Mouse (Mus musculus) brain, adult 2 months (tissue): Measurements from ENCODE around the gene Ugt2b34.
"Not testable (repeated sequence)": the region's sequence is repeated elsewhere in the genome, so short reads cannot be mapped to it uniquely, and the experiment has no call there.

Experiments used
- DNase-seq: peaks from one replicate; pipeline ENCODE4 v3.0.0; 2011; ENCODE audit warnings: low read depth, low spot score

Ugt2b34 gene

GRCm38 (mm10) chr5:86906758-86907157, at the start of gene Ugt2b34:
TSS of gene Ugt2b34 (minus strand) at chr5:86906937.
- no peak for DNase-seq

- DNase-seq: no peak
Observed at GRCm38 (mm10) chr5:86942111-86942510, 35.4 kb upstream of the Ugt2b34 start.

DNA sequence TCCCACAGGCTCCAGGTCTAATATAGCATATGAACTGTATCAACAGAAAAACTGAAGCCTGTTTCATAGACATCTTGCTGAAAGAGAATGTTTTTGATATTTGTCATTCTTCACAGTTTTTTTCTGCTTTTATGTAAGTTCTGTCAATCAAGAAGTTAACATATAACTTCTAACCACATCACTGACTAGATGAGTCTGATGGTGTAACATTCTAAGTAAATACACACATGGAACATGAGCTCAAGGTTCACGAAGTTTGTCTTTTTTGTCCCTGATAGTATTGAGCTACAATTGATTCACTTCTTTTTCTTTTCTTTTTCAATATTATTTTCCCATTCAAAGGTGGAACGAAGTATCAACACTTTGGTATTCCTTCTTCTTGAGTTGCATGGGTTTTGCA, 19.7 kb upstream of the Ugt2b34 start, which contains the start of gene Ugt2b1:
Gene Ugt2b1 (minus strand): TSS at position 105 of the 400 bp plus-strand sequence.
- DNase-seq: no peak

- DNase-seq: no peak
Observed at GRCm38 (mm10) chr5:86920661-86921233, 14.0 kb upstream of the Ugt2b34 start.

DNA sequence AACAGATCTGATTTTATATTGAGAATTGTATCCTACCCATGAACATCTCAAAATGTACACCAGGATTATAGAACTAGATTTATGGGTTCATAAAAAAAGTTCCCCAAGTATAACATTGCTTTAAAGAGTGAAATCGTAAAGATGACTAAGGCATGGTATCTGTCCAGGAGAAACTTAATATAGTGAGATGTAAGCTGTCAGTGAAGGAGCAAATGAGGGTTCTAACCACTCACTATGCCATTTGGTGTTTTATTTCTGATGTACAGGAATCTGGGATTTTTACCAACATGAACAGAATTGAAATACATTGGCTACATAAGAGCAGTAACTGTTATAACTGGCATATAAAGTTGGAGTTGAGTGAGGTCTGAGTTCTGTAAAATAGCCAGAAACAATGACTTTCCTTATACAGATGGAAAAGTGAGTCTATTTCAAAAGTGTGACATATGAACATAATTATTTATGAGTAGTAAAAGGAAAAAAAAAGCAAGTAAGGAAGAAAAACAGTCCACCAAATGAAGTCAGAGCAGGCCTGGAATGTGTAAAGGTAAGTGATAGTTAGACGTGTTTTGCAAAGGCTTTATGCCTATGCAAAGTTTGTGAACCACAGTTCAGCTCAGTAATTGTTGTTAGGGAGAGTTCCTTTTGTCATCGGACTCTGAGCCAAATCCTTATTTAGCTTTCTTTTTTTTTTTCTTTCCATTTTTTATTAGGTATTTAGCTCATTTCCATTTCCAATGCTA, 4.8 kb upstream of the Ugt2b34 start:
- DNase-seq: peak; percentile 5

DNA sequence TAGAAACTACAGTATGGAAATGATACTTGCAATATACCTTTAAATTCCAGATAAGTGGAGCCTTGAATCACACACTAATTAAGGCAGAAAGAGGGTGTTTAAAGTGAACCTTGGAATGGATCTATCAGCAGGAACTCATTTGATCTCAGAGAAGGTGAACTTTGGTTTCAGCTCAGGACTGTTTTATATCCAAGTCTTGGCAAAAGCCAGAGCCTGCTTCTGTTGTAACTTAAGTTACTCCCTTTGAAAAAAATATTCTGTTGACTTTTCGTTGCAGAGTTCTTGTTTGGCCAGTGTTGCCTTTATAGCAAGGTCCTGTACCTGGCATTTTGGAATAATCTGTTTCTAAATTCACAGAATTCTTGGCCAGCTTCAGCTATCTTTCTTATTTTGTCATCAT, 4.0 kb upstream of the Ugt2b34 start:
- DNase-seq: no peak

GRCm38 (mm10) chr5:86889933-86890332, 16.8 kb downstream of the Ugt2b34 start:
- DNase-seq: peak; percentile 6

- DNase-seq: no peak
Observed at GRCm38 (mm10) chr5:86888420-86888819, 18.3 kb downstream of the Ugt2b34 start.

GRCm38 (mm10) chr5:86887081-86887480, 19.7 kb downstream of the Ugt2b34 start:
- no peak for DNase-seq

GRCm38 (mm10) chr5:86886620-86887019, 20.1 kb downstream of the Ugt2b34 start:
- peak; percentile 14 for DNase-seq

- no peak for DNase-seq
Observed at GRCm38 (mm10) chr5:86871877-86872276, 34.9 kb downstream of the Ugt2b34 start.

DNA sequence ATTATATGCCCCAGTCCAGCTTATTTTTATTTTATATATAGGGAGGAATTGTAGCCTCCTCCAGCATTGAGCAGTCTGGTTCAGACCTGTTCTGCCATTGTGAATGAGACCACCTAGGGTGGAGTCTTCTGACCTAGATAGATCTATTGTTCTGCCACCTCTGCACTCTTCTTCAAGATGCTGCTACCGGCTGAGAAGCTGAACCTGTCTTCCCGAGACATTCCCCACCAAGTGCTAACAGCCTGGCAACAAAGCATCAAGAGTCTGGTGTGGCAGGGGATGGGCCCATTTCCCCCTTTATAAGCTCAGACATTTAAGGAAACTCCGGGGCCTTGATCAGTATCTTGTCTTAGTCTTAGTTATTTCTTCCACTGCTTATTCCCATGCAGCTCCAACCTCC, 48.4 kb downstream of the Ugt2b34 start:
- no peak for DNase-seq

- no peak for DNase-seq
Observed at GRCm38 (mm10) chr5:86857682-86858081, 49.1 kb downstream of the Ugt2b34 start.

DNA sequence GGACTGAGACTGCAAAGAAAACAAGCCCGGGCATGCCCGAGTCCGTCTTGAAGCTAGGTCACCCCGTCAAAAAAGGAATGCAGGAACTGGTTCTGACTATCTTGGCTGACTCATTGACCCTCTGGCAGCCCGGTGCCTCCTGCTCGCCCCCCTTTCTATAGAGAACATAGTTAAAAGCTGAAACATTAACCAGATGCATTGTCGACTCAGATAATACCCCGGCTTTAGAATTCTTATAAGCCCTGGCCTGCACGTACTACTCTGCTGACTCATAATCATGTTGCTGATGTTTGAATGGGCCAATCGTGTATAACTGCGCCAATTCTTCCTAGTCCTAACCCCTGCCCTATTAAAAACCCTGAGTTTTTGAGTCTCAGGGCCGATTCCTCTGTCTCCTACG, 50.2 kb downstream of the Ugt2b34 start:
- not testable (repeated sequence) for DNase-seq

DNA sequence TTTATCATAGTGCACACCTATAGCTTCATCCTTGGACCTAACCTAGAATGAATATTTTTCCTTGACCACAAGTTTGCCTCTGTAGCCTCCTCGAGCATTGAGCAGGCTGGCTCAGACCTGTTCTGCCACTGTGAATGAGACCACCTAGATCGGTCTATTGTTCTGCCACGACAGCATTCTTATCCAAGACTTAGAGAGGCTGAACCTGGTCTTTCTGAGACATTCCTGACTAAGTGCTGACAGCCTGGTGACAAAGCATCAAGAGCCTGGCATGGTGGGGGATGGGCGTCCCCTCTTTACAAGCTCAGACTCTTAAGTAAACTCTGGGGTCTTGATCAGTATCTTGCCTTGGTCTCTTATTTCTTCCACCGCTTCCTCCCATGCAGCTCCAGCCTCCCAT, 55.1 kb downstream of the Ugt2b34 start:
- DNase-seq: no peak

- DNase-seq: peak; percentile 58
Observed at GRCm38 (mm10) chr5:86850104-86850503, 56.6 kb downstream of the Ugt2b34 start.

DNA sequence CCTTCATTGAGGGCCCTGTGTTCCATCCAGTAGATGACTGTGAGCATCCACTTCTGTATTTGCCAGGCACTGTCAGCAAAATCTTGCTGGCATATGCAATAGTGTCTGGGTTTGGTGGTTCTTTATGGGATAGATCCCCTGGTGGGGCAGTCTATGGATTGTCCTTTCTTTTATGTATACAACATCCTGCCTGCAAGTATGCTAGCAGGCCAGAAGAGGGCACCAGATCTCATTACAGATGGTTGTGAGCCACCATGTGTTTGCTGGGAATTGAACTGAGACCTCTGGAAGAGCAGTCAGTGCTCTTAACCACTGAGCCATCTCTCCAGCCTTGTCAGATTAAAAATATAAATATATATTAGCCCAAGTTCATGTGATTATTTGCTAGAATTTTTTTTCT, 65.5 kb downstream of the Ugt2b34 start:
- not testable (repeated sequence) for DNase-seq

DNA sequence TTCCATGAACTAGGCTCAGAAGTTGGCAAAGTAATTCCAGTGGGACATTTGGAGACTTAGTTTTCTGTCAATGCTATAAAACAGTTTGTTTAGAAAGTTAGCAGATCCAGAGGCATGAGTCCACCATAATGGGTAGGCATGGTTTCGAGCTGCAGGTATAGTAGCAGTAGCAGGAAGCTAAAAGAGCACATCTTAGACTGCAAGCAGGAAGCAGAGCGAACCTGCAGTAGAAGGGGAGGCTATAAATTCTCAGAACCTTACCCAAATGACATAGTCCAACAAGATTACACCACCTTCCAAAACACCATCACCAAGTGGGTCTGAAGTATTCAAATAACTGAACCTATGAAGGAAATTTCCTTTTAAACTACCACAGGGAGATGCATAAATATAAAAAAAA, 66.5 kb downstream of the Ugt2b34 start:
- DNase-seq: no peak
